Mouse (Mus musculus) mouse trophoblast stem cell (cell line): ENCODE measurements around the gene Olfr575.

ENCODE experiments used
- in situ Hi-C, 2 experiments: fragments of 300-500 bp; cut with MseI, MboI; formaldehyde crosslinking; loops; 2 replicates in 1 of 2; 3 replicates in 1 of 2; pipeline ENCODE4 v1.15.1; 2025

Olfr575 gene

GRCm38 (mm10) chr7:102958593-102958992 lies at the start of gene Olfr575:
TSS of gene Olfr575 (minus strand) at chr7:102958775.
- in situ Hi-C loops, result no loop called here

- in situ Hi-C loops, result no loop called here
Observed at GRCm38 (mm10) chr7:102989224-102989623, 30.6 kb upstream of the Olfr575 start, which contains the start of gene Olfr578. TSS of gene Olfr578 (minus strand) at chr7:102989324.

- in situ Hi-C loops, result no loop called here
Observed at GRCm38 (mm10) chr7:102975843-102976242, 17.3 kb upstream of the Olfr575 start, which contains the start of gene Olfr577. TSS of gene Olfr577 (minus strand) at chr7:102975943.

- in situ Hi-C loops, result no loop called here
Observed at GRCm38 (mm10) chr7:102974399-102974798, 15.8 kb upstream of the Olfr575 start.

- in situ Hi-C loops, result no loop called here
Observed at GRCm38 (mm10) chr7:102962360-102962759, 3.8 kb upstream of the Olfr575 start, which contains the start of gene Olfr576. TSS of gene Olfr576 (plus strand) at chr7:102962660.

GRCm38 (mm10) chr7:102958137-102958536 lies 438 bp downstream of the Olfr575 start:
- in situ Hi-C loops, result no loop called here

GRCm38 (mm10) chr7:102950732-102951131 lies 7.8 kb downstream of the Olfr575 start:
- in situ Hi-C loops, result no loop called here

GRCm38 (mm10) chr7:102948167-102948566 lies 10.4 kb downstream of the Olfr575 start, which contains the start of gene Olfr574:
TSS of gene Olfr574 (plus strand) at chr7:102948467.
- in situ Hi-C loops, result no loop called here

GRCm38 (mm10) chr7:102943417-102943816 lies 15.2 kb downstream of the Olfr575 start:
- in situ Hi-C loops, result no loop called here

GRCm38 (mm10) chr7:102942475-102942874 lies 16.1 kb downstream of the Olfr575 start, which contains the start of gene Olfr573-ps1:
TSS of gene Olfr573-ps1 (minus strand) at chr7:102942575.
- in situ Hi-C loops, result no loop called here

GRCm38 (mm10) chr7:102927105-102927504 lies 31.5 kb downstream of the Olfr575 start:
- in situ Hi-C loops, result no loop called here

- in situ Hi-C loops, result no loop called here
Observed at GRCm38 (mm10) chr7:102924109-102924508, 34.5 kb downstream of the Olfr575 start, which contains the start of gene Olfr572. TSS of gene Olfr572 (plus strand) at chr7:102924409.

- in situ Hi-C loops, result loop anchor here (10.0 kb wide), 3 partner anchors 225 to 405 kb away; partner anchors contain the start of genes Olfr557 (in 2 of the 2) and Olfr556 (in 1 of the 2)
Observed at GRCm38 (mm10) chr7:102919632-102920031, 38.9 kb downstream of the Olfr575 start.

- in situ Hi-C loops, result loop anchor here (10.0 kb wide), 3 partner anchors 222 to 402 kb away; partner anchors contain the start of genes Olfr557 (in 2 of the 2) and Olfr556 (in 1 of the 2)
Observed at GRCm38 (mm10) chr7:102917032-102917875, 41.3 kb downstream of the Olfr575 start, which contains the start of gene Olfr571. TSS of gene Olfr571 (minus strand) at chr7:102917536.

- in situ Hi-C loops, result loop anchor here (10.0 kb wide), 3 partner anchors 222 to 402 kb away; partner anchors contain the start of genes Olfr557 (in 2 of the 2) and Olfr556 (in 1 of the 2)
Observed at GRCm38 (mm10) chr7:102916405-102916804, 42.2 kb downstream of the Olfr575 start.

- in situ Hi-C loops, result loop anchor here (10.0 kb wide), 3 partner anchors 220 to 400 kb away; partner anchors contain the start of genes Olfr557 (in 2 of the 2) and Olfr556 (in 1 of the 2)
Observed at GRCm38 (mm10) chr7:102915261-102915660, 43.3 kb downstream of the Olfr575 start.
